Mouse (Mus musculus) monocyte, adult 5-6 weeks (primary cell): ENCODE data around the gene Bcor. TPM values are rescaled to one million over a fixed set of nuclear protein-coding genes. Genes with fewer than 3 reads are reported as not detected.

Experiments used
- ATAC-seq: fragments of 153-309, 156-312 bp; replicated peaks from 2 replicates; pipeline ENCODE4 v1.8.0; 2017; ENCODE audit warnings: mild to moderate bottlenecking; ENCODE audit not compliant: low TSS enrichment, insufficient number of reproducible peaks, severe bottlenecking, poor library complexity, low FRiP score
- total RNA-seq: library from RNA; stranded (forward); fragments of 200-1000, 200-491, 200-594 nt; gene quantifications from 3 replicates; pipeline ENCODE4 v1.2.3, GENCODE M21; 2017

Gene Bcor
- total RNA-seq, 1 experiment from 2014 or later: 26.0 TPM

DNA sequence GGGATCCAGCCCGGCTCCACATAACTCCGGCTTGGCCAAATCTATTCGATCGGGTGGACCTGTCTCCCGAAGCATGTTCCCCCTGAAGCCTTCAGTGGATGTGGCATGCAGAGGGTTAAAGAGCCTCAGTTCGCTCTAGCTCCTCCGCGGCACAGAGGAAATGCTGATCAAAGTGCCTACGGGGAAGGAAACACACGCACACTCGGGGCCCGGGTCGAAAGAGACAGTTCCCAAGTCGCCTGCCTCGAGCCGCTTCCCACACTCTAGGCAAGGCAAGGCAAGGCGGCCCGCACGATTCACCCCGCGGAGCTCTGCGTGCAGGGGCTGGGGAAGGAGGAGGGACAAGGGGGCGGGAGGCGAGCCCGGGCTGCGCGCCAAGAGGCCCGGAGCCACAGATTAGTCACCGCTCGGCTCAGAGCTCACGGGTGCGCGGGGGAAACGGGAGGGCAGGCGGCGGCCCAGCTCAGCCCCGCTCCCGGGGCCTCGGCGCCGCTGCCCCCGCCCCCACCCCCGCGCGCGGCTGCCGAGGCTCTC is 69.2 kb downstream of the Bcor start:
- no peak for ATAC-seq

DNA sequence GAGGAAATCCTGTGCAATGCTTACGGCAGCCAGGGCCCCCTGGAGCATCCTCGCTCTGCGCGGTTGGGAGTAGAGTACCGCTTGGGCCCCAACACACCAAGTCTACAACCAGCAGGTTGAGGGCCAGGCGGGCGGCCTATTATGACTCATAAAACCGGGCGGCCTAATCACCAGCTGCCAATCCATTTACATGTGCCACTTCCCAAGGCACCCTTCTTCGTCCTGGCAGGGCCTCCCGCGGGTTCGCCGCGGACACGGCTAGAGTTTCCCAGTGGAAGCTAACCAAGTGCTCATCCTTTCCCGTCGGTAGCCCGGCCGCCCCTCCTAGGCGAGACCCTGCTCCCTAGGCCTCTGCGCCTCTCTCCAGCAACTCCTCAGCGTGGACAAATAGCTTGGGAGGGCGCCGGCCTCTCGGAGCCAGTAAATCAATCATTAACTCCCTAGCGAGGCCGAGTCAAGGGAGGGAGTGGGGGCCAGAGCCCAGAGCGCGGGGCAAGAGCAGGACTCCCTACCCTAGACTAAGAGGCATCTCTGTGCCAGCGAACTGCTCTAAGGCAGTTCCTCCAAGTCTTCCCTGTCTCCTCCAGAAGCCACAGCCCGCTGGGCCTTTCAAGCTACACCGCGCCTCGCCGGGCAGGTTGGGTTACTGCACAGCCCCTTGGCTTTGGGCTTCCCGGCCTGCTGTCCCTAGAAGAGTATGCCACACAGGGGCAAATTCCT is 69.8 kb downstream of the Bcor start:
- no peak for ATAC-seq

DNA sequence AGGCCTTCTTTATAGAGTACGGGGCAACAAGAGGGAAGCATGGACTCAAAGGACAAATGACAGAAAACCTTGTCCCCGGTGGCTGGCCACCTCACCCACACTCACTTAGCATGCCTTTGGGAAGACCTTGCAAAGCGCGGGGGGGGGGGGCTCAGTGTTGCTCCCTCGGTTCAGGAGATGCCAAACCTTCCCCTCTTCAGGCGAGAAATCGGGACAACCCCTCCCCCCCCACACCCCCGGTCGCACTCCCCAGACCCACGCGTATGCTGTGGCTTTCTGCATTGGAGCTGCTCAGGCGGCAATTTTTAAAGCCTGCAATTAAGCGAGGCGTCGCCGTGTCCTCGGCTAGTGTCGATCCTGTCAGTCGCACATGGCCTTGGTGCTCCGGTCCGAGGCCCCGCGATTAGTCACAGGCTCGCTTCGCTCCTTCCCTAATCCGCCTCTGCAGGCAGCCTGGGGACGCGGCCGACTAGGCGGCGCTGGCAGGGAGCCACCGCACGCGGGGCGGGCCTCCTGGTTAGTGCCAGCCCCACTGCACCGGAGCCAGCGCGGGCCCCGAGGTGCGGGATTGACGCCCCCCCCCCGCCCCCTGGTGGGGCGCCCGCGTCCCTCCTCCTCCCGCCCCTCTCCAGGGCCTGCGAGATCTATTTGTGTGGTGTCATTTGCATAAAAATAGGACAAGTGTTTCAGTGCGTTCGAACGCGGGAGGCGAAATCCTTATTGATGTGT is 70.6 kb downstream of the Bcor start:
- ATAC-seq: peak; percentile 54; the same call in 1 of the 2 replicates

DNA sequence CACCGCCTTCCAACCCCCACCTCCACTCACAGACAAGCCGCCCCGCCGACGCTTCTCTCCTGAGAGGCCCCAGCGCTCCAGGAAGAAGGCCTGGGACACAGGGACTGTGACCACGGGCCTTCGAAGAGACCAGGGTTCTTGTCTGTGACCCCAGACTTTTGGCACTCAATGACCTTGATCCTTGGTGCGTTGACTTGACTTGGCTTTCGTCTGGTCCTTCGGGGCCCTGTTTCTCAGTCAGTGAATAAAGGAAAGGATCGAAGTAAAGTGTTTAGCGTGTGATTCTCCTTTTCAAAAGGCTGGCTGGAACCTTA is 71.2 kb downstream of the Bcor start:
- no peak for ATAC-seq

DNA sequence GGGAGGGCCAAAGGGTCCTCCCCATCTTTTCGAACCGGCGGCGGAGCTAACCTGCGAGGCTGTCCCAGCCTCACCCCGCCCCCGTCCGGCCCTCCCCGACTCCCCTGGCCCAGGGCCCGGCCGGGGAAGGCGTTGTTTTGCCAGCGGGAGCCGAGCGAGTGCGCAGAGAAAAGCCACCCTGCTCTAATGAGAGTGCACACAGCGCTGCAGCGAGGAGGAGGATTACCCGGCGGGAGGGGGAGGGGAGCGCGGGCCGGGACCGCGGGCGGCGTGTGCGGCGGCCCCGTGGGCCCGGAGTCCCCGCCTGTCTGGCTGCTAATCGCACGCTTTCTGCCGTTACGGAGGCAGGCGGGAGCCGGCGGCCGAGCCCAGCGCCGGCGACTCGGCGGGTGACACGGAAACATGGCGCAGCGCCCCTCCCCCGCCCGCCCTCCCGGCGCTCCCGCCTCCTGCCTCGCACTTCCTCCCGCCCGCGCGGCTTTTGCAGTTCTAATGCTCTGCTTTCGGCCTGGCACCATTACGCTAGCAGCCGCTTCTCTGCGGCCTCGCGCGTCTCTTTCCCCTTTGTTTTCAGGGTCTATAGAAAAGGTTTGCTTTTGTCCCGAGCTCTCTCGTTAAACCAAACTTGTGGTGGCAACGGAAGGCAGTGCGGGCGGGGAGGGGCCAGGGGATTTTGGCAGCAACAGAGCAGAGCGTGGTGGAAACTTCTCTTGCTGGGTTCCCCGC is 71.7 kb downstream of the Bcor start:
- no peak for ATAC-seq

DNA sequence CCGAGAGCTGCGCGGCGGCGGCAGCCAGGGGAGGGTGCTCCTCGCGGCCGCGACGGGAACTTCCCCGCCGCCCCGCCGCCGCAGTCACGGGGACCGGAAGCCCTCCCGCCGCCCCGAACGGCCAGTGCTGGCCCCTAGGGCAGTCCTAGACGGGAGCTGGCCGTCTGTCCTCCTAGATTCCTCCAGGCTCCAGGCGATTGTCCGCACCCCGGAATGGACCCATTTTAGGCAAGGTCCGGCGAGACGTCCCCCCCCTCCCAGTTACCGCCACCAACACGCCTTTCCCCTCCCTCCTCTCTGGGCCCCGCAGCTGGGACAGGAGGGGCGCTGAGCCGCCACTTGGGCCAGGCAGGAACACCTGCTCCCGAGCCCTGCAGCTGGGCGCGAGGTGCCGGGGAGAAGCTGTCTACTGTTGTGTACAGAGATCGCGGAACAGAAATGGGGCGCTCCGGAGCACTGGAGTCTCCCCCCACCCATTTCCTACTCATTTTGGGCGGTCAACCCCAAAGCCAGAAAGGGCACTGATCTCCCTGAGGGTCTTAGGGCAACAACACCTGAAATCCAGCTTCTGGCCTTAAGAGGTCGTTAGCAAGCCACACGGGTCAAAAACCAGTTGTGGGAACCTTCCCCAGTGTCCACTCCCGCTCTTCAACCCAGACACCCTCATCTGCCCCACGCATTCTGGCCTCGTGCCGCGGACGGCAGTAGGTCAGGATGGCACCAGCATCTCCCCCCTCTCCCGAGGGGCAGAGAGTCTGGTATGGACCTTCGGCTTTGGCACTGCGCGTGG is 72.4 kb downstream of the Bcor start:
- 0 out of 2 replicates have a peak, but pooled peaks have one; percentile 14 for ATAC-seq

DNA sequence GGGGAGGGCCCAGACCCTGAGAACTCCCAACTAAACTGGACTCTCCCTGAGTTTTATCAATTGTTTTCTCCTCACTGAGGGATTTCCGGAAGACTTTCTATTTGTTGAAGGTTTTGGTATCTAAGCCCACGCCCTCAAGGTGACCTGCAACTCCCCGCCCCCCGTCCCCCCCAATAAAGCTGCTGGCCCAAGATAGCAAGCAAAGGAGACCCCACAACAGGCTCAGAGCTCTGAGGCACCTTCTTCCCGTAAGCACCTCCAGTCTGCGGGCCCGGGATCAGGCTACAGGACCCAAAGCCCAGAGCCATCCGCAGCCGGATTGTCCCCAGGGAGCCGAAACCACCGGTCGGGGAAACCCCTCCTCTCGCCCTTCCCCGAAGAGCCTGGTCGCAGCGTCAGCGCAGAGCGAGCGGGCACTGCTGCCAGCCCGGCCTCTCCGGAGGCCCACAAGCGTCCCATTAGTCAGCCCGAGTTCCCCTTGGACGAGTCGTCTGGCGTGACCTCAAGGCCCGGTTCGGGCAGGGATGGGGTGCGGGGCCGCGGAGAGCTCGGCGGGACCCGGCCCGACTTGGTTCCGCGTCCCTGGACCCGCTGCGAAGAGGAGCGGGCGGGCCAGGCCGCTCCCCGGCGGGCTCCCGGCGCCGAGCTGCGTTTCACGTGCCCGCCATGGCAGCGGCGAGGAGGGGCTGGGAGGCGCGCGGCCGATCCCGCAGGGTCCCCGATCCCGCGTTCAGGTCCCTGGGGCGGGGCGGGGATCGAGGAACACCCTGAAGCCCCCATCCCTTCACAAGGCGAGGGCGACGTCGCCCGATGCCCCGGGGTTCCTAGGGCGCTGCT is 73.3 kb downstream of the Bcor start:
- no peak for ATAC-seq

DNA sequence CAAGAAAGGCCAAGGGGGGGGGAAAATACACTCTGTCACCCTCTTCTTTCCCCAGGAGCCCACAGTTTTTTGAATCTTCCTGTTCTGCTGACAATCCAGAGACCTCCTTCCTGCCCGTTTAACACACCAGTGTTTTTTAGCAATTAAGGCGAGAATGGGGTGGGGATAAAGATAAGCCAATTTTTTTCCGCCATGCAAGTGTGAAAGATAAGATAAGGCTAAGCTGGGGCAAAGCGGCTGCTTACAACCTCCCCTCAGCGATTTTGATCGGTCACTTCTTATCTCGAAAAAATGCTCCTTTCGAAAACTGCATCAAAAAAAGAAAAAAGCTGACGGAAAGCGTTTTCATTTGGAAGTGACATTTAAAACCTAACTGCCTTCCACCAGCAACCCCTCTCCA is 74.2 kb downstream of the Bcor start:
- no peak for ATAC-seq

DNA sequence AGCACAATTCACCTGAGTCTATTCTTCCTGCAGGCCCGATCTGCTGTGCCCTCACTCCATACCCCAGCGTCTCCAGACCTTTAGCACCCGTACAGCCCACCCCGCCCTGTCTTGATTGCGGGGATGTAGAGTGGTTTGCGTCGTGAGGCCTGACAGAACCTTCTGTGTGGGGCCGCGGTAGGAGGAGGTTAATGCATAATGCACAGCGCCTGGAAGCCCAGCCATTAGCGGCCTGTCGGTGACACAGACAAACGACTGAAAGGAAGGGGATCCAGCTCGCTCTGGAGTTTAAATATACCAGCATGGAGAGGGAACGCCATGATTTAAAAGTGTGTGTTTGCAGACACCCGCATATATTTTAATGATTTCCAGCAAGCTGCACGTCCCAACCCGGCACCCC is 74.9 kb downstream of the Bcor start:
- no peak for ATAC-seq

DNA sequence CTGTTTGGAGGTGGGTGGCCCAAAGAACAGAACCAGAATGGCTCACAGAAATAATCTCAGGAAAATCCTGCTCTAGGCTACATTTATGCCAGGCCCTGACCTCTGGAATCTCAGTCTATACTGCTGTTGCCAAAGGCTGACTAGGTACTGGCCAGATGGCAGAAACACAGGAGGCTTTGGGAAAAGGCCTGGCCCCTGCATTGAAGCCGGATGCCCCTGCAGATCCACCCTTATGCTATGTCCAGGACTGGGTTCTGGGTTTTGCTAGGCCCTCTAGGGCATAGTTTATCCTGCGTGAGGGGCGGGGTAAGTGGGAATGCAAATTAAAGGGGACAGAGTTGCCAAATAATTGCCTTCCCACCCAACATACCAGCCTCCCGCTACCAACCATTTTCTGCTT is 75.5 kb downstream of the Bcor start:
- ATAC-seq: no peak

DNA sequence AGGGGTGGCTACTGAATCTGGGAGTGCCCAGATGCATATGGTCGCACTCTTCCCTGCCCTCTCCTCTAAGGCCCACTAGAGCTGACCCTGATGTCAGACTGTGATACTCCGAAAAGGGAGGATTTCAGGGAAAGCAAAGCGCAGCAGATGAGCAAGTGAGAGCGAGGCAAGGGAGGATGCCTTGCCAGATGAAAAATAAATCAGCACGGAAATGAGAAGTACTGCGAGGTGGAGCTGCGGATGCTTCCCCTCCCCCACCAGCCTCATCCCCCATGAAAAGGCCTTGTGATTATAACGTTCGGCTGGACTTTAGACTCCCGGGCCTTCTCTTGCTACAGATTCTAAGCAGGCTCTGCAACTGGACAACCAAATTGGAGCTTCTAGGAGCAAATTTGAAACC is 76.5 kb downstream of the Bcor start:
- no peak for ATAC-seq

DNA sequence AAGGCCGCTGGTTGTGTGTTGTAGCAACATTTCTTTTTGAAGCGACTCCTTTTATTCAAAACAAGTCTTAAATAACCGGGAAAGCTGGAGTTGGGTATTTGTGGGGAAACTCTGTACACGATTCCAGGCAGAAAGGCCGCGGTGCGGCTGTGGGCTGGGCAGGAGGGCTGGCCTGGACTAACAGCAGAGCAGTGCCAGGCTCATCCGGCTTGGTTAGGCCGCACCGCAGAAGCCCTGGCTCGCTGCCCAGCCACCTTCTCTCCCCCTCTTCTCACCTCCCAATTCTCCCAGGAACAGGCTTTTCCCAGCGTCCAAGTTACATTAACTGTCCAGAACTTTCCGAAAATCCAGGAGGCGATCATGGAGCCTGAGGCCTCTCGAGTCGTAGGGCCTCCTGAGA is 77.4 kb downstream of the Bcor start:
- no peak for ATAC-seq

DNA sequence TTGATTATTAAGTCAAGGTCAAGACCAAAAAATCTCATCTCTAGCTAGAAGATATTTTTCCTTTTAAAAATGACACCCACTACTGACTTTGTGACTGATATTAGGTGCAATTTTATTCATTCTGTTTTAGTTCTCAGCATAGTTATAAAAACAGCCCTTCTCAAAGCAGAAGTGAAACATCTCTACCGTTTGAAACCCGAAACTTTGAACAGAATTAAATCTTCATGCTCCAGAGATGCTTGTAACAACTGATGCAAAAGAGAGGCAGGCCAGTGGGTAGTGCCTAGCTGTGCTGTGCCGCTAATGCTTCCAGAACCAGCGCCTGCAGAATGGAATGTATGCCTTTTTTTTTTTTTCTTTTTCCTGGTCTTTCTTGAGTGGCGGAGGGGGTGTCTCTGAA is 78.0 kb downstream of the Bcor start:
- ATAC-seq: no peak

DNA sequence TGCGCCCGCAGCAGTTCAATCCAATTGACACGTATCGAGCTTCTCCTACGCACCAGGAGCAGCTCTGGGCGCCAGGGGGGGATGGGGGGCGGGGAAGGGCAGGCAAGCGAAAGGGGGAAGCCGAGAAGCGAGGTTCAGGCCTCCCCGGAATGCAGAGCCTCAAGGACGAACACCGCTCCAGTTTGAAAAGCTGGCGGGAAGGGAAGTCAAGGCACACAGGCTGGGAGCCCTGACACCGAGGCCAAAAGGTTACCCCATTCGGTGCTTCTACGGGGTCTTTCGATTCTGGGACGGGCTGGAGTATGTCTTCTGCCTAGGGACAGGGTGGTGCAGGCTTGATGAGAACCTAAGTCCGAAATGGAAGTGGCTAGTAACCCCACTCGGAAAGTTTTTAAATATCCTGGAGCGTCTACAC is 78.4 kb downstream of the Bcor start:
- ATAC-seq: no peak

DNA sequence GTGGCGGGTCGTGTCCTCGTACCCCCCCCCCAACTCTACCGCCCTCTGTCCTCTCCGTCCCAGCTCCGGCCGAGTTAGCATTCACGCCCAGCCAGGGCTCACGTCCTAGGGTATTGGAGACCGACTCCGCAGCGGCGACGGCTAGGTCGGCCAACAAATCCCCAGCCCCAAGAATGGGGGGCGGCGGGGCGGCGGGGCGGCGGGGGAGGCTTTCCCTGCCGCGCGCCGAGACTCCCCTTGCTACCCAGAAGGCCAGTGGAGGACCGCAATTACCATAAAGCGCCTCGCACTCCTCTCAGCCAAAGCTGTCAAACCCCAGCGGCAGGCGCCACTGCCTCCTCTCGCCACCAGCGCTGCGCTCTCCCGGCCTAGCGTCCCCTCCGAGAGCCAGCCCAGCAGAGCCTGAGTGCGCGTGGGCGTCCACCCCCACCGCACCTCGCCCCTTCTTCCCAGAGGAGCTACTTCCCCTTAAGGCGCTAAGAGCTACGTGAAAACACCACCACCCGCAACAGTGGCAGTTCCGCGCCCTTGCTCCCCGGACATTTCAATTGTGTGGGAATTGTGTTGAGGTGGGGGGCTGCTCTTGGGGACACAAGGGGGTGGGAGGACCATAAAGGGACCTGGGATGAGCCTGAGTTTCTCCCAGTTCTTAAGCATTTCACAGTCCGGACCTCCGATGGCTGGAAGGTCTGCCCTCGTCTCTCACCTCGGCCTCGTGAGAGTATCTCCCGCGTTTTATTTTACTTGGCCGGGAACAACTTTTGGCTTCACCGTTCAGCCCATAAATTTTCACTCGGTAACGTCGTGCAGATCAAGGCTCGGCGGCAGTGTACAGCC is 79.0 kb downstream of the Bcor start:
- peak; percentile 20; the same call in 1 of the 2 replicates for ATAC-seq

DNA sequence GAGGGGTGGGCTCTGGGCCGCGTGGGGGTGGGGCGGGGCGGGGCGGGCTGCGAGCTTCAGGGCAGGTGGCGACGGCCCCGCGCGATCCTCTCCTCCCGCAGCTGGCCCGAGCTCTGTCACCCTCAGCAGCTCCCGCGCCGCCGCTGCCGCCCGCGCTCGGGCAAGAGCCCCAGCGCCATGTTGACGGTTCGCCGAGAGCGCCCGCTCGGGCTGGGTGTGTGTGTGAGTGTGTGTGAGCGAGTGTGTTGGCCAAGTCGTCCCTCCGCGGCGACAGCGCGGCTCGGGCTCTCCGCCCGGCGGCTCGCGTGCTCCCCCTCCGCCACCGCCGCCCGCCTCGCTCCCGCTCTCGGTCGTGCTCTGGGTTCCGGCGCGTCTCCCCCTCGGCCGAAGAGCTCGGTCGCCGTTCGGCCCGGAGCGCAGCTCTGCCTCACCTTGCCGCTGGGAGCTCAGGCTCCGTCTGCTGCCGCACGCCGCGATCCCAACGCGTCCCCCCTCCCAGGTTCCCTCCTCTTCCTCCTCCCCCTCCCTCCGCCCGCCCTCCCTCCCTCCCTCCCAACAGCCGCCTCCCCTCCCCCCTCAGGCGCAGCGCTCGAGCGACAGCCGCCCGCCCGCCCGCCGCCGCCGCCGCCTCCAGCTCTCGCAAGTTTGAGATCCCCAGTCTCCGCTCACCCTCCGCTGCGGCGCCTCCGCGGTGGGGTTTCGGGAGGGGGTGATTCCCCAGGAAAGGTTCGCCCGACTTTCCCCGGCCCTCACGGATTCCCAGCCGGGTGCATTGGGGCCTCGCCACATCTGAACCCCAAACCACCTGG is 79.9 kb downstream of the Bcor start:
- no peak for ATAC-seq
